Mouse (Mus musculus): ENCODE data around the gene Sp9.

The Sp9 gene

GRCm38 (mm10) chr2:73314311-73314710, 42.6 kb downstream of the Sp9 start:
- DNase-seq, result no peak

- DNase-seq, result no peak
These were observed 45.7 kb downstream of the Sp9 start for GRCm38 (mm10) chr2:73317426-73317825.

- no peak for DNase-seq
These were observed 47.5 kb downstream of the Sp9 start for GRCm38 (mm10) chr2:73319218-73319617.

DNA sequence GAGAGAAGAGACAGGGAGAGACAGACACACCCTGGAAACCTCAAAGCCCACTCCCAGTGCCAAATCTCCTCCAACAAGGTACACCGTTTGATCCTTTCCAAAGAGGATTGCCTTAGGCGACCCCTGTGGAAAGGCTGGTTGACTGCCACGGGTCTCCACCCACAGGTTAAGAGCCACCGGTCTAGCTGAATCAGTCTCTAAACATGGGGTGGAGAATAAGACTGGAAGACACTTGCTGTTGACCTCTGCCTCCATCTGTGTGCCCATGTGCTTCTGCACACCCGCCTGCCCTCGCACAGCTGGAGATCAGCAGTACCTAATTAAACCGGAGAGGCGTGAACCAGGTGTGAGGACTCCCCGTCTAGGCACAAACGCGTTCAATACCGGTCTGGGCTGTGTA, 51.3 kb downstream of the Sp9 start:
- no peak for DNase-seq

GRCm38 (mm10) chr2:73325871-73326270, 54.1 kb downstream of the Sp9 start:
- peak; percentile 51 for DNase-seq
